Mouse (Mus musculus) liver, adult 2 months (tissue): ENCODE results near the gene Atxn1.

ENCODE experiments used
- CTCF ChIP-seq: fragments of 200-500 bp; IDR thresholded peaks from 2 replicates; pipeline ENCODE4 v1.5.1; 2011; ENCODE audit warnings: low read depth, low read length, control low read depth
- POLR2A ChIP-seq: fragments of 200-500 bp; IDR thresholded peaks from 2 replicates; pipeline ENCODE4 v1.6.1; 2011; ENCODE audit warnings: low read length, control low read depth; ENCODE audit not compliant: insufficient read depth; ENCODE audit errors: extremely low read depth

DNA sequence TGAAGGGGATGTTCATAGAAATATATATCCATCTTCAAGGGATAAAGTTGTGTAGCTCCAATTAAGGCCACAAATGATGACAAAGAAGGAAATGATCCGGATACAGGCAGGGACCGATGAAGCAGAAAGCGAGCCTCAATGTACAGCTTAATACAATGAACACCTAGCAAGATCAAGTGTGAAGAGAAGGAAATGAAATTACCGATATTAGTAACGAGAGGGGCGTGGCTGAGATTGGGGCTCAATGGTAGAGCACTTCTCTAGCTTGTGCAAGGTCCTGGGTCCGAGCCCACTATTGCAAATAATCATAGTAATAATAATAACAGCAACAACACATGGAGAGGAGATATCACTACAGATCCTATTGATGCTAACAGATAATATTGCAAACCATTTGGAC, 54.5 kb downstream of the Atxn1 start:
- TF ChIP-seq CTCF: no peak
- TF ChIP-seq POLR2A: no peak
